ENCODE assay signal across 15 mouse cellular contexts in the genomic region with DNA sequence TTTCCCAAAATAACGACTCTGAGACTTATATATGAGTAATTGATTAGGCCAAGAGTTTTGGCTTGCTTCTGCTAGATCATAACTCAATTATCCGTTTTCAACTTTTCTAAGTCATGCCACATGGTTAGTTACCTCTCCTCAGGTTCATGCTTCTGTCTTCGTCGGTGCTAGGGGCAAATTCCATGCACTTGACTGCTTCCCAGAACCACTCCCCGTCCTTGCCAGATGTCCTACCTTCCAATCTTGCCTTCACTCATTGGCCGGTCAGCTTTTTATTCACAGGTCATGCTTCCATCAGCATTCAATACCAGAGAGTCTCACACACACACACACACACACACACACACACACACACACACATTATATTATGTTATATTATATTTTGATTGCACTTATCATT.
"Had no signal": no experiment of that assay in that cellular context is flagged by ENCODE, and none has a peak within 500 bp of the region (broad histone marks: within the 10 kb centered on the region; RNA-seq: fewer than 3 reads in every experiment).

No protein-coding gene starts in this region.

- H3K27ac ChIP-seq: limb, embryonic 12.5 days; limb, embryonic 15.5 days; liver, embryonic 13.5 days had no signal

- H3K36me3 ChIP-seq: limb, embryonic 12.5 days; limb, embryonic 15.5 days; liver, embryonic 13.5 days had no signal

- H3K4me3 ChIP-seq: limb, embryonic 12.5 days; limb, embryonic 15.5 days; liver, embryonic 13.5 days had no signal

- H3K9ac ChIP-seq: limb, embryonic 12.5 days; limb, embryonic 15.5 days; liver, embryonic 13.5 days had no signal

- H3K9me3 ChIP-seq: limb, embryonic 12.5 days; limb, embryonic 15.5 days; liver, embryonic 13.5 days had no signal

- H3K4me2 ChIP-seq: limb, embryonic 12.5 days; limb, embryonic 15.5 days; liver, embryonic 13.5 days; midbrain, embryonic 11.5 days had no signal

- ATAC-seq: hindbrain, embryonic 16.5 days had no signal

- DNase-seq: left cerebral cortex, postnatal 4 days; liver, embryonic 13.5 days; lung, adult 2 months; lung, postnatal 14 days; lung, postnatal 4 days; midbrain, embryonic 14.5 days; right cerebral cortex, adult 18-20 months; right cerebral cortex, postnatal 25 days; spleen, adult 18-20 months; thymus, adult 18-20 months; thymus, postnatal 36 days had no signal

- H3K27me3 ChIP-seq: limb, embryonic 12.5 days; limb, embryonic 15.5 days; liver, embryonic 13.5 days had no signal
